Mouse (Mus musculus) embryonic facial prominence, embryonic 10.5 days (tissue): ENCODE results near the gene Tcf20. TPM values are rescaled to one million over a fixed set of nuclear protein-coding genes. Genes with fewer than 3 reads are reported as not detected.

Experiments used
- DNase-seq: peaks from one replicate; pipeline ENCODE4 v3.0.0-alpha.2; 2017; ENCODE audit warnings: low spot score
- H3K27ac ChIP-seq: fragments of 300-500 bp; sonication (generic); replicated peaks from 2 replicates; pipeline ENCODE4 v1.5.1; 2016; ENCODE audit warnings: mild to moderate bottlenecking
- H3K27me3 ChIP-seq: fragments of 300-500 bp; sonication (generic); replicated peaks from 2 replicates; pipeline ENCODE4 v1.6.1; 2016; ENCODE audit warnings: low read depth, mild to moderate bottlenecking; ENCODE audit not compliant: poor library complexity, severe bottlenecking
- H3K36me3 ChIP-seq: fragments of 300-500 bp; sonication (generic); replicated peaks from 2 replicates; pipeline ENCODE4 v1.6.1; 2016; ENCODE audit warnings: mild to moderate bottlenecking, moderate library complexity
- H3K4me1 ChIP-seq: fragments of 300-500 bp; sonication (generic); 2 replicates; pipeline ENCODE4 v1.6.1; 2016
- H3K4me3 ChIP-seq: fragments of 300-500 bp; sonication (generic); 2 replicates; pipeline ENCODE4 v1.5.1; 2016; ENCODE audit warnings: mild to moderate bottlenecking, moderate library complexity
- H3K9me3 ChIP-seq: fragments of 300-500 bp; sonication (generic); 2 replicates; pipeline ENCODE4 v1.6.1; 2016; ENCODE audit warnings: mild to moderate bottlenecking
- WGBS: fragments of 180-500 bp; shearing (Covaris S2); methylation state at CpG from one replicate; pipeline ENCODE4 v1.1.7; 2016; 5-methylcytosine and 5-hydroxymethylcytosine counted together
- polyA plus RNA-seq: library from polyadenylated mRNA; unstranded; fragments of >200 nt; fragmentation: Nextera tagmentation; extraction: Ambion mirVana; gene quantifications from 2 replicates; pipeline ENCODE4 v1.2.1, GENCODE M21; 2016

The Tcf20 gene
- polyA plus RNA-seq, 1 experiment from 2014 or later = 8.4 TPM

DNA sequence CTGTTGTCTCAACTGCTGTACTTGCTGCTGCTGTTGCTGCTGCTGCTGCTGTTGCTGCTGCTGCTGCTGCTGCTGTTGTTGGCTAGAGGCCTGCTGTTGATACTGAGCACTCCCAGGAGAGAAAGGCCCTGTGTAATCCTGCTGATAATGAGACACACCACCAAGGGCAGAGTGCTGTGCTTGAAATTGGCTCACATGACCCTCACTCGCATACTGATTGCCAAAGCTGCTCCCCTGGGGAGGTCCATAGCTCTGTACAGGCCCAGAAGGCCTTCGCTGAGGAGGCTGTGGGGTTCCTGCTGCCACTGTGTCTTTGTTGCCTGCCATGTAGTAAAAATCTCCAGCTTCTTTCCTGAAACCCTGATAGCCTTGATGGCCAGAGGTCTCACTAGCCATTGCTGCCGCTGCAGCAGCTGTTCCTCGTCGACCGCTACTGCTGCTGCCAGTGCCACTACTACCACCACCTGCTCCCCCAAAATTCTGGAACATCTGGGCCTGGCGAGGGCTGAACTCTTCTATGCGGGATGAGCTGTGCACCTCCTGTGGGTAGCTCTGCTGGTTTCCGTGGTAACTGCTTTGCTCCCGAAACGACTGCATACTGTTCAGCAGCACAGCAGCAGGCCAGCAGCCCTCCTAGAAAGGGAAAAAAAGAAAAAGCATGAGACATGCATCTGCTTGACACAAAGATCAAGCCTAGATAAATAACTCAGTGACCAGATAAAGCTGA lies 130.9 kb downstream of the Tcf20 start:
- DNase-seq = peak; percentile 15
- 63% methylated on average over 11 of the region's 11 CpGs for WGBS

DNA sequence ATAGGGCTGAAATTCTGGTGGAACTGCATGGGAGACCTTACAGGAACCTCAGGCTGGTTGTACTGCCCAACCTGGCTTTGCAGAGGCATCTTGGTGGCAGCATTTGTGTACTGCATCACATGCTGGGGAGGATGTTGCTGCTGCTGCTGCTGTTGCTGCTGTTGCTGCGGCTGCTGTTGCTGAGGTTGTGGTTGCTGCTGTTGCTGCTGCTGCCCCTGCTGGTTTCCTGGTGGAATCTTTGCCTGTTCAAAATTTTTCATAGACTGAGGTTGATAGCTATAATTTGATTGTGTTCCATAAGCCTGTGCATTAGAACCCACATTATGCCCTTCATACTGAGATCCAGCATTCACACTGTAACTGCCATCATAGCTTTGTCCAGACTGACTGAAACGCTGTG lies 131.6 kb downstream of the Tcf20 start:
- WGBS = 92% methylated on average over 2 of the region's 2 CpGs
- DNase-seq = no peak
- Histone ChIP-seq H3K9me3 (no peaks in the 10 kb centered on the region), H3K27me3 (no peaks in the 10 kb centered on the region), H3K36me3 (peaks cover 62% of the 10 kb centered on the region), H3K4me1 (peaks cover 8% of the 10 kb centered on the region), H3K27ac (no peak overlapping the region), H3K4me3 (no peak overlapping the region)

More for the DNA sequence above, 130.9 kb downstream of the Tcf20 start:
- peaks cover 54% of the 10 kb centered on the region for H3K36me3 ChIP-seq
- no peaks in the 10 kb centered on the region for H3K27me3 ChIP-seq
- no peaks in the 10 kb centered on the region for H3K9me3 ChIP-seq
- no peak overlapping the region for H3K4me3 ChIP-seq
- H3K27ac ChIP-seq = no peak overlapping the region; the same call in 1 of the 2 replicates
- H3K4me1 ChIP-seq = peaks cover 8% of the 10 kb centered on the region

DNA sequence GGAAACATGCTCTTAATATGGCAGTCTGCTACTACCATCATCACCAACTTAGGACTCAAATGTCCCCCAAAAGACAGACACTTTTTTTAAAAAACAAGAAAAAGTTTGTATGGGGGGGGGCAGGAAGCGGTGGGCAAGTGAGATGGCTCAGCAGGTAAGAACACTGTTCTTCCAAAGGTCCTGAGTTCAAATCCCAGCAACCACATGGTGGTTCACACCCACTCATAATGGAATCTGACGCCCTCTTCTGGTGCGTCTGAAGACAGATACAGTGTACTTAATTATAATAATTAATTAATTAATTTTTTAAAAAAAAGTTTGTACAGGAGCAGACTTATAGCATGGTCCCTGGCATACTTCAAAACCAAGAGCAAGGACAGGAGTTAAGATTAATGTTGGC lies 148.5 kb downstream of the Tcf20 start:
- WGBS = 92% methylated on average over 3 of the region's 3 CpGs
- no peaks in the 10 kb centered on the region for H3K27me3 ChIP-seq
- DNase-seq = no peak

DNA sequence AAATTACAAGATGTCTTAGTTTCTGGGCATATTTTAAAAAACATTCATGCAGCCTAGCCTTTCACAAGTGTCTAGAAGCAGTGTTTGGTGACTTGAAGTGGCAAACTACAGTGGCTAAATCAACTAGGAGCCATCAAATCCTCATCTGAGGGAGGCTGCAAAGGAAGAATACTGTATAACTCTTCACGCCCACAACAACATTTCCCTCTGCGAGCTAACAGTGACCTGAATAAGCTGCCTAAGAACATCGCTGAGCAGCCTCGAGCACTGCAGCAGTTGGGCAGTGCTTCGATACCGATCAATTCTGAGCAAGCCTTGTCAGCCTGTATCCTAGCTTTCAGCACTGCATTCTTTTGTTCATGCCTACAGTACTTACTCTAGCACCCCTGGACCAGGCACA lies 157.8 kb downstream of the Tcf20 start:
- Histone ChIP-seq H3K4me3 (no peak overlapping the region), H3K27me3 (no peaks in the 10 kb centered on the region), H3K9me3 (no peaks in the 10 kb centered on the region), H3K36me3 (peaks cover 26% of the 10 kb centered on the region), H3K27ac (no peak overlapping the region), H3K4me1 (0 out of 2 replicates have a peak, but pooled peaks cover 2% of the 10 kb centered on the region)
- WGBS = 90% methylated on average over 6 of the region's 6 CpGs
- DNase-seq = no peak

More for the DNA sequence above, 148.5 kb downstream of the Tcf20 start:
- Histone ChIP-seq H3K4me3 (no peak overlapping the region), H3K27ac (no peak overlapping the region), H3K9me3 (no peaks in the 10 kb centered on the region), H3K4me1 (no peaks in the 10 kb centered on the region), H3K36me3 (peaks cover 27% of the 10 kb centered on the region)

DNA sequence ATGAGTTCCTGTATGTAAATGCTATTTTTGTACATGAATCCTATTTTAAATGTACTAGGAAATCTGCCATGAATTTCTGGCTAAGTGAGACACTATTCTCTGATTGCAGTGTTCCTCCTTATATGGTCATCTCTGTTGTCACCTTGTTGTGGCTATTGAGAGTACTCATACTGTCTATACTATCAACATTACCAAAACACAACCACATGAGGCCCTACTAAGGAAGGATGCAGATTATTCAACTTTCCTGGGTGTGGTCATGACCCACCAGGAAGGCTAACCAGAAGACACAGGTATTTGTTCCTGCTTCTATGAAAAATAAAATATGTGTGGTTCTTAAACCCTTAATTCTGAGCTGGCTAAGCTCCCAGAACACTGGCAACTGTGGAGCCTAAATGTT lies 161.8 kb downstream of the Tcf20 start:
- Histone ChIP-seq H3K4me1 (0 out of 2 replicates have a peak, but pooled peaks cover 3% of the 10 kb centered on the region), H3K9me3 (no peaks in the 10 kb centered on the region), H3K27me3 (no peaks in the 10 kb centered on the region), H3K27ac (no peak overlapping the region), H3K4me3 (no peak overlapping the region), H3K36me3 (peaks cover 64% of the 10 kb centered on the region)
- no peak for DNase-seq

DNA sequence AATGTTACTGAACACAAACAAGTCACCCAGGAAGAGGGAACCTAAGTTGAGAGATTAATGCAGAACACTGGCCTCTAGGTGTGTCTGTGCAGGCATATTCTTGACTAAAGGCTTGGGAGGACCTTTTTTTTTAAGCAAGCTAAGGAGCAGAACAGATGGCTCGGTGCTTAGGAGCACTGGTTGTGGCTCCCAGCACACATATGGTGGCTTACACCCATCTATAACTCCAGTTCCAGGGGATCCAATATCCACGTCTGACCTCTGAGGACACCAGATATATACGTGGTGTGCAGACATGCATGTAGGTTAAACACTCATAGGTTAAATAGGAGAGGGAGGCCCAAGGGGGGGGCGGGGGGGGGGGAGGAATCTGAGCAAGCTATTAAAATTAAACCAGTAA lies 165.3 kb downstream of the Tcf20 start:
- Histone ChIP-seq H3K4me3 (no peak overlapping the region), H3K36me3 (peaks cover 67% of the 10 kb centered on the region), H3K27me3 (no peaks in the 10 kb centered on the region), H3K27ac (no peak overlapping the region), H3K4me1 (0 out of 2 replicates have a peak, but pooled peaks cover 2% of the 10 kb centered on the region), H3K9me3 (no peaks in the 10 kb centered on the region)
- no peak for DNase-seq
- 77% methylated on average over 3 of the region's 4 CpGs for WGBS

DNA sequence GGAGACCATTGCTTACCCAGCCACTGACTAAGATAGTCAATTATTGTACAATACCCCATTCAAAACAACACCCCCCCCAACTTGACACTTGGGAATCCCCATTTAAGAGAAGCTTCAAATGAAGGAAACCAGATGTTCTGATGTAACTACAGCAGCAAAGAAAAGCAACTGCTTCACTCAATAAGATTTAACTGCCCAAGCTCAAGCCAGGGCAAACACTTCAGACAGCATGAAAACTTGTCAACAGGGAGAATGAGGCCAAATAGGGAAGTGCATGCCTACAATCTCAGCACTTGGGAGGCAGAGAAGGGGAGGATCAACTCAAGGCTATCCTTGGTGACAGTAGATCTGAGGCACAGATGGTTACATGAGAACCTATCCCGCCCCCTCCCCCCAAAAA lies 166.0 kb downstream of the Tcf20 start:
- Histone ChIP-seq H3K27me3 (no peaks in the 10 kb centered on the region), H3K9me3 (no peaks in the 10 kb centered on the region), H3K4me3 (no peak overlapping the region), H3K36me3 (peaks cover 68% of the 10 kb centered on the region), H3K27ac (no peak overlapping the region), H3K4me1 (0 out of 2 replicates have a peak, but pooled peaks cover 2% of the 10 kb centered on the region)
- no peak for DNase-seq
- 97% methylated on average over 1 of the region's 1 CpGs for WGBS

DNA sequence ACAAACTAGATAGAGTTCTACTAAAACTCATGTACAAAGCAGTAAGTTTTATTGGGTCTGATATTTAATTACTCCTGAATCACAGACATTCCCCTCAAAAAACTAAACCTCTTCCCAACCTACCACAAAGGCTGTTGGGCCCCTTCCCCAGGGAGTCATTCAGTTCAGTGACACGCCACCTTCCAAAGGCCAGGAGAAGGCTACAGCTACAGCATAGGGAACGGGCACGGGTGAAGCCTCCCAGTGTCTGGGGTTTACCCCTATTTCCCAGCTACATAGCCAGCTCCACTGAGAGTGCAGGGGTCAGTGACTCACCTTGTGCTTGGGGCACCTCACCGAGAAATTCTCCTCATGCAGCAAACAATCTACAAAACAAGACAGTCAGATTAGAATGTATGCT lies 172.4 kb downstream of the Tcf20 start:
- 83% methylated on average over 4 of the region's 4 CpGs for WGBS
- no peak overlapping the region for H3K27ac ChIP-seq
- peaks cover 62% of the 10 kb centered on the region for H3K36me3 ChIP-seq

DNA sequence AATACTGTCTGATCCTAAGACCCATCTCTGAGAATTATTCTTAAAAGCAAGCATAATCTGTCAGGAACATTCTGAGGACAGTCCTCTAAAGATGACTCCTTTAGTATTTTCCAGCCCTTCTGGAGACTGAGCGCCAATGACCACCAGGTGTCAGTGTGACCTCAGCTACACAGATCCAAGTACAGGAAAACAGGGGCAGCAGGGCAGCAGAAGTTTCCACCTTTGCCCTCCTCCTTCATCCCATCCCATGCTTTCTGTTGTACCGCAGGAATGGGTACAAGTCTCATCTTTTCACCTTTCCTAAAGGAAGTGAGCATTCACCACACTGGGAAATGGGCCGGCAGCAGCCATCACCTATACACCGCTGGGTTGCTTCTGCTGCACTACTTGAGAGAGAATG lies 172.9 kb downstream of the Tcf20 start:
- no peaks in the 10 kb centered on the region for H3K27me3 ChIP-seq
- no peaks in the 10 kb centered on the region for H3K4me1 ChIP-seq
- no peaks in the 10 kb centered on the region for H3K9me3 ChIP-seq
- peak; percentile 65 for DNase-seq
- no peak overlapping the region for H3K4me3 ChIP-seq
- no peak overlapping the region for H3K27ac ChIP-seq
- H3K36me3 ChIP-seq = peaks cover 66% of the 10 kb centered on the region
- 63% methylated on average over 4 of the region's 4 CpGs for WGBS

More for the DNA sequence above, 172.4 kb downstream of the Tcf20 start:
- no peaks in the 10 kb centered on the region for H3K27me3 ChIP-seq
- no peaks in the 10 kb centered on the region for H3K4me1 ChIP-seq
- DNase-seq = no peak
- H3K9me3 ChIP-seq = no peaks in the 10 kb centered on the region
- H3K4me3 ChIP-seq = no peak overlapping the region

DNA sequence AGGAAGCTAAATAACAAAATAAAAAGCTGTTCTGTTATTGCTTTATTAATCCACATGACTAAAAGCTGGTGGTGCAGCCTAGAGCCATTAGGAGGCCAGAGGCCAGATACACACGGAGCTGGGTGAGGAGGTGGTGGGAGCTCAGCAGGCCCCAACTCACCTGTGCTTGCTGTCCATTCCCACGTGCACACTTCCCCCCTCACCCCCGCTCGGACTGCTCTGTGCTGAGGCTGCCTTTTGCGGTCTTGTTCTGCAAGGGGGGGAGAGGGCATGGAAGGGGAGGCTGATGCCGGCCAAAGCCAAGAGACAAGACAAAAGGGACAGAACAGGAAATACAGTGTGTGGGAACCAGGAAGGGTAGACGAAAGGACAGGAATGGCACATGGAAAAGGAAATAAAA lies 173.4 kb downstream of the Tcf20 start:
- H3K9me3 ChIP-seq = no peaks in the 10 kb centered on the region
- peaks cover 71% of the 10 kb centered on the region for H3K36me3 ChIP-seq
- H3K27ac ChIP-seq = no peak overlapping the region
- 91% methylated on average over 7 of the region's 7 CpGs for WGBS
- no peak overlapping the region for H3K4me3 ChIP-seq
- no peaks in the 10 kb centered on the region for H3K4me1 ChIP-seq
- no peaks in the 10 kb centered on the region for H3K27me3 ChIP-seq
- DNase-seq = no peak

DNA sequence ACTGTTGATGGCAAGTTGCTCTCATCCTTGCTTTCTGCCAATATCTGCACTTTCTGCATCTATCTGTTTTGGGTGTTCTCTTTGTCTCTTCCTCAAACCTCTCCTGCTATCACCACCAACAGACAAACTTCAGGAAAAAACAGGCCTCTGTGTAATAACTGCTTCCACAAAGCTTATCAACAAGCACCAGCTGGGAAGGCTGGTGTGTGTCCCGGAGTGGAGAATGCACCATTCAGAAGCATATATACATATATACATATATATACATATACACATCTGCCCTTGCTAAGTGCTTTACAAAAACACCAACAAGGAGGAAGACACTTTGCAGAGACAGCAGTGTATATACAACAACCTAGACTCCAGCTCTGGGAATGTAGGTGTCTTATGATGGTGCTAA lies 177.1 kb downstream of the Tcf20 start:
- WGBS = 90% methylated on average over 1 of the region's 1 CpGs
- no peaks in the 10 kb centered on the region for H3K27me3 ChIP-seq
- DNase-seq = no peak
- H3K27ac ChIP-seq = no peak overlapping the region
- H3K9me3 ChIP-seq = no peaks in the 10 kb centered on the region
- H3K4me1 ChIP-seq = peaks cover 3% of the 10 kb centered on the region; the same call in 1 of the 2 replicates
- H3K36me3 ChIP-seq = peaks cover 57% of the 10 kb centered on the region
- no peak overlapping the region for H3K4me3 ChIP-seq

DNA sequence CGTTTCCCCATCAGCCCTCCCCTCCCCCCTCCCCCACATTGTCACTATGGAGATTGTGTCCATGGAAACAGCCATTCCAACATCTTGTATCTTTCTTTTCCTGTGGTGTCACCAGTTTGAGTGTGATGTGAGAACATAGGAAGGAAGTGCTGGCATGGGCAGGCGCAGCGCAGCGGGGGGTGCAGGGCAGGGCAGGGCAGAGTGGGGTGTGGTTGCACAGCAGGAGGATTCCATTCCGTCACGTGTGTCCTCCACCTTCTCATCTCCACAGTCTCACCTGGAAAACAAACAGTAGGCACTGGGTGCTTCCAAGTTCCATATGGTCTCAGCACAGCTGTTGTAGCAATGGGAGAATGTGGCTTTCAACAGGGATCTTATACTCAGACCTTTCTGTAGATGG lies 178.2 kb downstream of the Tcf20 start:
- WGBS = 84% methylated on average over 6 of the region's 6 CpGs

DNA sequence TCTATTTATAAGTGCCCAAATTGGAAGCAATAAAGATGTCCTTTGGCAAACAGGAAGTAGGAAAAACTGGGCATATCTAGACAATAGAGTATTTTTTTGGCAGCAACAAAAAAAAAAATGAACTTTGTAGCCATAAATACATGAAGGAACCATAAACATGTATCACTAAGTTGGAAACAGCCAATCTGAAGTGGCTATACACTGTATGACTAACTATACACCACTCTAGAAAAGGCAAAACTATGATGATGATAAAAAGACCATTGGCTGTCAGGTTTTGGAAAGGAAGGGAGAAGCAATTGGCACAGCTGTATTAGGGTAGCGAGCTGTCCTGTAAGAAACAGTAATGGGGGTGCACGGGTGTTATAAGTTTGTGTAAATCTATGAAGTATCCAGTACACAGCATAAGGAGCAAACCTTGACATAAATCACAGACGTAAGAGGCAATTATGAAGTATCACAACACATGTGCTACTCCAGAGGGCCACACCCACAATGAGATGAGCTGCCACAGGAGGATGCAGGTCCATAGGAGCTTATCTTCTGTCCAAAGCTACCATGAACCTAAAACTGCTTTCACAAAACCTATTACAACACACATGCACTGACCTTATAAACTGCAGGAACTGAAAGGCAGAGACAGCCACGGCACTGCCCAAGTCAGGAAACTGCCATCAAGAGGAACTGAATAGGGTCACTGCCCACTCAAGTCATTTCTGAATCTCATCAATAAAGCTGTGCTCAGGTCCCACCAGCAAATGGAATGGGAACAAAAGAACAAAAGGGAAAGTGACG lies 180.5 kb downstream of the Tcf20 start:
- no peaks in the 10 kb centered on the region for H3K27me3 ChIP-seq
- H3K27ac ChIP-seq = no peak overlapping the region
- H3K9me3 ChIP-seq = no peaks in the 10 kb centered on the region
- H3K4me3 ChIP-seq = no peak overlapping the region
- H3K4me1 ChIP-seq = peaks cover 3% of the 10 kb centered on the region; the same call in 1 of the 2 replicates
- peaks cover 29% of the 10 kb centered on the region for H3K36me3 ChIP-seq
- no peak for DNase-seq
- WGBS = 85% methylated on average over 5 of the region's 5 CpGs

More for the DNA sequence above, 178.2 kb downstream of the Tcf20 start:
- no peaks in the 10 kb centered on the region for H3K9me3 ChIP-seq
- no peak overlapping the region for H3K4me3 ChIP-seq
- no peaks in the 10 kb centered on the region for H3K27me3 ChIP-seq
- DNase-seq = no peak
- peaks cover 49% of the 10 kb centered on the region for H3K36me3 ChIP-seq
- H3K4me1 ChIP-seq = peaks cover 3% of the 10 kb centered on the region; the same call in 1 of the 2 replicates
- H3K27ac ChIP-seq = no peak overlapping the region
